Mouse (Mus musculus): ENCODE measurements around the gene Trpm7.
A peak's percentile ranks its signal among the peaks of the same experiment; 100 is the strongest.
"Not testable (repeated sequence)": the region's sequence is repeated elsewhere in the genome, so short reads cannot be mapped to it uniquely, and the experiment has no call there.

The Trpm7 gene

DNA sequence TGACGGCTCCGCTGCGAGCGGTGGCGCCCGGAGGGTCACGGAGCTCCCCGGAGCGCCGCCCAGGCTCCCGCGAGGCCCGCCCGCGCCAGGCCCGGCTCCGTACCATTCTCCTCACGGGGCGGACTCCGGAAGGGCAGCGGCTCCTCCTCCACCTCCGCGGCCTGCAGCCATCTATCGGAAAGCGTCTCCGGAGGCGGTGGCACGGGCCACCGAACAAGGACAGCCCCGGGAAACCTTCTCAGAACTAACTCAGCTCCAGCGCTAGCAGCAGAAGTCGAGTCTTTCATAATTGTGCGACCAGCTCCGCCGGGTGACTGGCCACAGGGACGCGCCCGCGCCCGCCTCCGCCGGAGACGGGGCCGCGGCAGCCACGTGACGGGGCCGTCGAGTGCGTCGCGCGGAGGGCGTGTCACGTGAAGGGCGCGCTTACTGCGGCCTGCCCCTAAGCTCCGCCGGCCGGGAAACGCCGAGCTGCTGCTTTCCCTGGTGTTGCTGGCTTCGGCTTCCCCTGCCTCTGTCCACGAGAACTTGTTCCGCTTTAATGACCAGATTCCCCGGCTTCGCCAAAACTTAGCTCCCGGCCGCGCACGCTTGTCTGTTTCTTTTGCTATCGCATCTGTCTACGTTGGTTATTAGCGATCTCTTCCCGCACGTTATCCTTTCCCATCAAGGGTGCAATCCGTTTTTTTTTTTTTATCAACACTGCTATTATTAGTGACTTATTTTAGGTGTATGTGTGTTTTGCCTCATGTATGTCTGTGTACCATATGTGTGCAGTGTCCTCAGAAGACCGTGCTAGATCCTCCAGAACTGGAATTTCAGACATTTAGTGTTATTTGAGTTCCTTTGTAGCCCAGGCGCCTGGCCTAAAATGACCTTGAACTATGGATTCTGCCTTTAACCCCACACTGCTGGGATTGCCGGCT is at the start of gene Trpm7:
Gene Trpm7 (minus strand): TSS at position 360 of the 926 bp plus-strand sequence.
- peak; percentile 94 for DNase-seq (ENCODE audit: low spot score)

DNA sequence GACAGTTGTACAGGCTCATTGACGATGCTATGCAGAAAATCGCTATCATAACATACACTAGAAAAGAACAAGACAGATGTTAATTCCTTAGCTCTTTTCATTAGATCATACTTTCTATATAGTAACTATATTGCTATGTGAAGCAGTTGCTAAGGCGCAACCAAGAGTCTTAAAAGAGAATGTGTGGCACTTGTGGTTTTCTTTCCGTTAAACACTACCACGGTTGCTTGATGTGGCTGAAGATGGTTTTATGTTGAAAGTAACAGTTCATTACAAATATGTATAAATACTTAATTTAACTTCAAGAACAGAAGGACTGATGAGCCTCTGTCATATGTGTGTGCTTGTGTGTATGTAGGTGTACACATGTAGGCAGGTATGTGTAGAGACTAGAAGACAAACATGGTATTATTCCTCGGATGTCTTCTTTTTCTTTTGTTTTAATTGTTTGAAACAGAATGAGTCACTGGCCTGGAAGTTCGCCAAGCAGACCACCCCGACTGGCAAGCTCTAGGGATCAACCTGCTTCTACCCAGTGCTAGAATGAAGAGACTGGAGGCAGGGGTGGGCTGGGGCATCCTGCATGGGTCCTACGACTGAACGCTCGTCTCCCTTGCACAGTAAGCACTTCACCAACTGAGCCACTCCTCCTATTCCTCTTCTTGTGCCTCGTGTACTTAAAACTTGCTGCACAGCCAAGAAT is 44.5 kb upstream of the Trpm7 start:
- DNase-seq (ENCODE audit: low spot score): no peak

DNA sequence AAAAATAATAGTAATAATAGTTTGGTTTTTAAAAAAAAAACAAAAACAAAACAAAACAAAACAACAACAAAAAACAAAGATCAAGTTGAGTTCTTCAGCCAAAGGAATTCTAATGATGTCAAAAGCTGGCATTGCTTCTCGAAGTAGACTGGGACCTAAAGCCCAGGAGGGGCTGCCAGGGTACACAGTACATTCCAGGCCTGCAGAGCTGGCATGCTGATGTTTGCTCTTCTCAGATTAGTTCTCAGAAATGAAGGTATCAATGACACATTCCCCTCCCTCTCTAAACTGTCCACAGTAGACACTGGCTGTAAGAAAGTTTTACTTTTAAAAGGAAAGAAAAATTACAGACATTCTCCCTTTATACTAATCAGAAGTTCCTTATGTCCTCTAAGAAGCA is 40.2 kb upstream of the Trpm7 start:
- DNase-seq (ENCODE audit: low spot score): no peak

DNA sequence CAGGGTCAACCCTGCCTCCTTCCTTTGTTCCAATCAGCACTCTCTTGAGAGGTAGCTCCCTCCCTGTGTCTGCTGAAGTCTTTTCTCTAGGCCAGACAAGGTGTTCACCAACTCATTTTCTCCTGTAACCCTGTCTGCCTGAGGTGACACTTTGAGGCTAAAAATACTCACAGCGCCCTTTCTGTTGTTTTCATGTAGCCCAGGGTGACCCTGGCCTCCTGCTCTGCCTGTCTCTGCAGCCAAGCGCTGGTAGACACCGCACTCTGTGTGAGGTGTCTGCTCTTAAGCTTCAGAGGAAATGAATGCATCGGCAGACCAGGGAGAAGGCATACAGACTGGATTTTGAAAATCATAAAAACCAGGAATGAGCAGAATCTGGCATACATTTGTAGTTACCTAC is 38.1 kb upstream of the Trpm7 start:
- no peak for DNase-seq (ENCODE audit: low spot score)

DNA sequence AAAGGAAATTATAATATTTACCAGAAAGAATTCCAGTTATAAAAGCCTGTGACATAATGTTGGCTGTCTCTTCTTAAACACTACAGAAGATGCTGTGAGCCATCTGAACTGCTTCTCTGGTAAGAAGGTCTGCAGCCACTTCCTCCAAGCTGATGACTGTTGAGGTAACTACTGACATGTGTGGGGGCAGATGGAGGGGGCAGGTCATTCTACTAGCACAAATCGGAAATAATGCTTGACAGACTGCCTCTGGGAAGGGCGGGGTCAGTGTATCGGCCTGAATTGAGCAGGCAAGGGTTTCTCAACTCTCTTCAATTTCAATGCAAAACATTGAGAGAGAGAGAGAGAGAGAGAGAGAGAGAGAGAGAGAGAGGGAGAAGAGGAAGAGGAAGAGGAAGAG is 28.1 kb upstream of the Trpm7 start:
- DNase-seq (ENCODE audit: low spot score): no peak

DNA sequence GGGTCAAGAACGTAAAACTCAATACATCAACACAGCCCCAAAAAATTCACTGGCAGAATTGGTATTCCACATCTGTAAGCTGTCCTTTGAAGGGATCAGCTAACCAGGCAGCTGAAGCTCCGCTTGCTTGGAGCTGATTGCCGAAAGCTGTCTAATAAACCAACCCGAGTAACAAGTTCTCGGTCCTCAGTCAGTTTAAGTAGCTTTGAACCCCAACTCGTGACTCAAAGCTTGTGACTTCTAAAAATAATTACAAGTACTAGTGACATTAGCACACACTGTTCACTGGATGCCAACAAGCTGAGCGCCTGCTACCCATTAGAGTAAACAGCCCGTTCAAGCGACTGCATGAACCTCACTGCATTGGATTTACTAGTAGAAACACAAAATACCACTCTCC is 21.5 kb upstream of the Trpm7 start:
- no peak for DNase-seq (ENCODE audit: low spot score)

DNA sequence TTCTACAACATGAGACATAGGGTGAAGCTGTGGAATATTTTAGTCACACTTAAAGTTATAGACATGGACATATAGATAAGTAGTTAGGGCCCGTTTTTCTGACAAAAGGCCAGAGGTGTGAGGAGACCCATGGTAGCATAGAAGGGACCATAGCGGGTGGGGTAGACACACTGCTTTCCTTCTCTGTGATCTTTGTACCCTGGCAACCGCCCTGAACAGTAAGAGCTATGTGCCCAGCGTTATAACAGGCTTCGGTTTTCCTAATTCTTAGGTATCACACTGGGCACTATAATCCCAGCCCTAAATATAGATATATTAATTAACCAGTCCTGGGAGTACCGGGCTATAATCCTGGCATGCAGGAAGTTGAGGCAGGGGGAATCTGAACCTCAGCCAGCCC is 20.9 kb upstream of the Trpm7 start:
- no peak for DNase-seq (ENCODE audit: low spot score)

DNA sequence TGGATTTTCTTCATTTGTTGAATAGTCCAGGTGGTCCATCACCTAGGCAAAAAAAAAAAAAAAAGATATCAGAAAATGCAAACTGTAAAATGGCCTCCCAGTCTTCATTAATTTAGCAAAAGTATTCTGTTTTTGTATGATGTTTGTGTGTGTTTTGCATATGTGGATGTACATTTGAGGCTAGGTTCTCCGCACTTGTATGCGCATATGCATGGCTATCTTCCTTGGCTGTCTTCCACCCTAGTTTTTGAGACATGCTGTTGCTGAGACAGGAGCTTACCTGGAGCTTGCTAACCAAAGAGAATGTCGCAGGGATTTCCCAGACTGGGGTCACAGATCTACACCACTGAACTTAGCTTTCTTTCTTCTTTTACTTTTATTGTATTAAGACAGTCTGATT is 18.2 kb upstream of the Trpm7 start:
- no peak for DNase-seq (ENCODE audit: low spot score)

DNA sequence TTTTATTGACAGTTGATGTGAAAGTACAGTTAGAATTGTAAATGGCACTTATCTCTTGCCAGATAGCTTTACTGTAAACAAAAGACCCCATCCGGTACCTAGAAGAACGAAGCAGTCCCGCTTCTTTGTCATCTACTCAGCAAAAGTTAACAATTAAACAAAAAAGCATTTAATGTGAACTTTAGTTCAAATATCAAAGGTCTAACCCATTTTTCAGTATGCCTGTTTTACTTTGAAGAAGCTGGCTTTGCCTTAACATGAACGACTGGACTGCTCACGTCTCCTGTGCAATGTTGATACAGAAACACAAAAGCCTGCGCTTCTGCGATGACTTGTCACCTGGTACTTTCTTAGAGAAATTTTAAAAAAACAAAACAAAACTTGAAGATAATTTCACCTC is 16.3 kb upstream of the Trpm7 start:
- DNase-seq (ENCODE audit: low spot score): no peak

DNA sequence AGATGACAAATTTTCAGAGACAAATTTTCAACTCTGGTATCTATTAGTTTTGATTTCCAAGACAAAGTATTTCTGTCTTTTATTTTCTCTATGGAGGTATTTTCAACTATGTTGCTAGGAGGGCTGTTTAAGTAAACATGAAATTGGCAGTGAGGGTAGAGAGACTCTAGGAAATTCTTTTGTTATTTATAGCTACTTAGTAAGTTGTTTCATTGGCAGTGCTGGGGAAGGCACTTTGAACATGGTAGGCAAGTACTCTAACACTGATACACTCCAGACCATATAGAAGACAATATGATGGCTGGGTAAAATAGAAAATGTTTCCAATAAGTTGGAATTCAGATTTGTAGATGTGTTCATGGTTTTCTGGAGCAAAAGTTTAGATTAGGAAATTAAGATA is 15.7 kb upstream of the Trpm7 start:
- DNase-seq (ENCODE audit: low spot score): no peak

DNA sequence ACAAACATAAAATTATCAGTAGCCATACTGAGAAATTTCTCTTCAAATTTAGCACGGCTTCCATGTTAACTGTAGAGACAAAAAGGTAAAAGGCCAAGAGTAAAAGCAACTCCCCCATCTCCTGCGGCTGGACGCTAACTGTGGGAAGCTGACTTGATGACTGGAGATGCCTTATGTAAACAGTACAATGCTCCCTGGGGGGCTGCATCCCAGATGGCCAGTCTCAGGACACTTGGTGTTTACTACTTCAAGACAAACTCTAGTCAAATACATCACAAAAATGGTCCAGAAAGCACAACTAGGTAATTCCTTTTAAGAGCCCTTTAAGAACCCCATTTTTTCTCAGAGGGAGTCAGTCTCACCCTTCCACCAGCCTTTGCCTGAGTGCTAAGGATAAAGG is 11.1 kb upstream of the Trpm7 start:
- no peak for DNase-seq (ENCODE audit: low spot score)

DNA sequence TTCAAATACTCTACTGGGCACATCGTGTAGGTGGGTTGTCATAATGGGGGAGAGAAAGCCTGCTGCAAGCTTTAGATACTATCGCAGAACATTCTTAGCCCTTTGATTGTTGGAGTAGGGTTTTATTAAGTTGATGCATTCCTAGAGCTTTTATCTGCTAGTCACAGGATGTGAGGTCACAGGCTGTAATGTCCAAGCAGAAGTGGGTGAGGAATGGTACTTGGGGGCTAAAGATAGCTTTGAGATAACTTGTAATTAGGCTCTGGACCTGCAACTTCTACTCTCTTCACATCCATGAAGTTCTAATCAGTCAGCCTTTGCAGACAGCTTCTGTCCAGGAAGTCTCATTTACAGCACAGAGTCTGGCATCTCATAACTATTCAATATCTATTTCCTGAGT is 9.8 kb upstream of the Trpm7 start:
- no peak for DNase-seq (ENCODE audit: low spot score)

DNA sequence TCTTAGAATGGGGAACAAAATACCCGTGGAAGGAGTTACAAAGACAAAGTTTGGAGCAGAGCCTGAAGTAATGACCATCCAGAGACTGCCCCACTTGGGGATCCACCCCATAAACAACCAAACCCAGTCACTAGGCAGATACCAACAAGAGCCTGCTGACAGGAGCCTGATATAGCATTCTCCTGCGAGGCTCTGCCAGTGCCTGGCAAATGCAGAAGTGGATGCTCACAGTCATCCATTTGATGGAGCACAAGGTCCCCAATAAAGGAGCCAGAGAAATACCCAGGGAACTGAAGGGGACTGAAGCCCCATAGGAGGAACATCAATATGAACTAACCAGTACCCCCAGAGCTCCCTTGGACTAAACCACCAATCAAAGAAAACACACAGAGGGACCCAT is 6.7 kb upstream of the Trpm7 start:
- DNase-seq (ENCODE audit: low spot score): not testable (repeated sequence)

DNA sequence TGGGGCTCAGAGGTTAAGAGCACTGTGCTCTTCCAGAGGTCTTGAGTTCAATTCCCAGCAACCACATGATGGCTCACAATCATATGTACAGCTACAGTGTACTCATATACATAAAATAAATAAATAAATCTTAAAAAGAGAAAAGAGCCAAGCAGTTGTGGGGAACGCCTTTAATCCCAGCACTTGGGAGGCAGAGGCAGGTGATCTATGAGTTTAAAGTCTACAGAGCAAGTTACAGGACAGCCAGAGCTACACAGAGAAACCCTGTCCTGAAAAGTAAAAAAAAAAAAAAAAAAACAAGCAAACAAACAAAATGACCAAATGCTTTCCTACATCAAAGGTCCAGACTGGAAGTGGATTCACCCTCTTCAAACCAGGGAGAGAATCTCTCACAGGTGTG is 2.0 kb upstream of the Trpm7 start:
- no peak for DNase-seq (ENCODE audit: low spot score)

DNA sequence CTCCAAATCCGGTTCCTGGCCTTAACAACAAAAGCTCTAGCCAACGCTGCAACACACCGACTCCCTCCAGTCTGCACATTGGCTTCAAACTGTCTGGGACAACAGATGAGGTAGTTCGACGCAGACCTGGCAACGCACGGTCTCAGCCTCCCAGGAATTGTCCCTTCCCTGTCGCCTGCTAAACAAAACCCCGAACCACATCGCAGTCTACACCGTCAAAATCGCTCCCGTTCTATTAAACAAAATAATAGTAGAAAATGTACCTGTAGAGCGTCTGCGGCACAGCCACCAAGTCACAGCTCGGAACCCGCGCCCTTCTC is 554 bp downstream of the Trpm7 start:
- DNase-seq (ENCODE audit: low spot score): peak; percentile 15

DNA sequence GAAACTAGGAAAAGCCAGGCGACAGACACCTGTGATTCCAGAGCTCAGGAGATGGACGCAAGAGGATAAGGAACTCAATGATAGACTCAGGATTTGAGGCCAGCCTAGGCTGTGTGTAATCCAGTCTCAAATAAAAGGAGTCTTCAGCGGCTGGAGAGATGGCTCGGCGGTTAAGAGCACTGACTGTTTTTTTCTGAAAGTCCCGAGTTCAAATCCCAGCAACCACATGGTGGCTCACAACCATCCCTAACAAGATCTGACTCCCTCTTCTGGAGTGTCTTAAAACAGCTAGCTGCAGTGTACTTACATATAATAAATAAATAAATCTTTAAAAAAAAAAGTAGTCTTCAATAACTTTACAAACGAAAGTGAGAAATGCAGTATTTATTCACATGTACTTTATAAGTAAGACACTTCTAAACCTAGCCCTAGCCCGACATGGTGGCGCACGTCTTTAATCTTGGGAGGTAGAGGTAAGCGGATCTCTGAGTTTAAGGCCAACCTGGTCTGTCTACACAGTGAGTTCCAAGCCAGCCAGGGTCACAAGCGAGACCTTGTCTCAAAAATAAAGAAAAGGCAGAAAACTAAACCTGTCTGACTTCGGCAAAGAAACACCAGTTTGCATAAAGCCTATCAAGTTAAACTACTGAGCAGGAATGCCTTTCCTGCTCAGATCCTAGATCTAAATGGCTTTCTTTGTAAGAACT is 1.1 kb downstream of the Trpm7 start:
- DNase-seq (ENCODE audit: low spot score): no peak

DNA sequence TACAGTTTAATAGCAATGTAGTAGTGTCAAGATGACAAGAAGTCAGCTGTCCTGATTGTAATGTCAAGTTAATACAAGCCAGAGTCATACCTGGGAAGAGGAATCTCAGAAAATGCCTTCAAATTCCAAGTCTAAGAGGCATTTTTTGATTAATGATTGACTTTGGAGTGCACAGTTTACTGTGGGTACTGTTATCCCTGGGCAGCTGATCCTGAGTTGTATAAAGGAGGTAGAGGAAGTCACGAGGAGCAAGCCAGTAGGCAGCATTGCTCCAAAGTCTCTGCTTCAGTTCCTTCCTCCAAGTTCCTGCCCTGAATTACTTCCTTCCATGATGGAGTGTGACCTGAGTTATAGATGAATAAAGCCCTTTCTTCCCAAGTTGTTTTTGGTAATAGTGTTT is 9.7 kb downstream of the Trpm7 start:
- no peak for DNase-seq (ENCODE audit: low spot score)

DNA sequence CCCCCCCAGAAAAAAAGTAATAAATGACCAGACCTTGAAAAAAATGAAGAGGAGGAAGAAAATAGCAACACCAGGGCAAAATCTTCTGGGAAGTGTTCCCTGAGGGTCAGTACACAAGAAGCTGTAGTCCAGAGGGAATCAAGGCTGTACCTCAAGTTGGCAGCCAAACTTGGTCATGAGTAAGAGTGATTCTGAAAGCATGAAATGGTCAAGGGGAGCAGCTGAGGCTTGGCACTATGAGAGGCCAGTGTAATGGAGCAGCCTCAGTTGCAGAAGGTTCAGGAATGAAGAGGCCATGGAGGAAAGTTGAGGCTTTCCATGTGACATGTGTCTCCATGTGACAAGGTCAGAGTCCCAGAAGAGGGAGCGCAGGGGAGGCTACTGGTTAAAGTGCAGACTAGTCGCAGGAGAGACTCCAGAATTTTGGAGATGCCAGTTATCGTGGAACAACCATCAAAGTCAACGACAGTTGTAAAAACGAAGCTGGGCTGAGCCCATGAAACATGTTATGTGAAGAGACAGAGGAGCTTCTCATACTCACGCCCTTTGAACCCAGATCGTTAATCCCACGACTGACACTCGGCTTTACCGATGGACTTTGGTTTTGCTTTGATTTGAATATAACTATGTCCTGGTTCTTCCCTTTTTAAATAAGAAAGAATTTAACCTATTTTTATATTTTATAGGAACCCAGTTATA is 10.4 kb downstream of the Trpm7 start:
- DNase-seq (ENCODE audit: low spot score): no peak

DNA sequence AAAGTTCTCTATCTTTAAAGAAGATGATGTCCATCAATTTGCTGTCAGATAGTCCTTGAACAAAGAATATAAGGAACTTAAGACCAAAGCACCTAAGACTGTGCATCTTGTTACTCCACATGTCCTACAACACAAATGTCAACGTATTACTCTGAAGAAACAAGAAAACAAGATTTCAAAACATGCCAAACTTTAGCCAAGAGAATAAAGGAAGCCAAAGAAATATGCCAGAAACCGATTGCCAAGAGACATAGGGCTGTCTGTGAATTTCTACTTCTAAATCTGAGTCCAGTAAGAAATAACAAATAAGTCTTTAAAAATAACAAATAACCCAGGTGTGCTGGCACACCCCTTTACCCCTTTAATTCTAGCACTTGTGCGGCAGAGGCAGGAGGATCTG is 11.0 kb downstream of the Trpm7 start:
- no peak for DNase-seq (ENCODE audit: low spot score)

DNA sequence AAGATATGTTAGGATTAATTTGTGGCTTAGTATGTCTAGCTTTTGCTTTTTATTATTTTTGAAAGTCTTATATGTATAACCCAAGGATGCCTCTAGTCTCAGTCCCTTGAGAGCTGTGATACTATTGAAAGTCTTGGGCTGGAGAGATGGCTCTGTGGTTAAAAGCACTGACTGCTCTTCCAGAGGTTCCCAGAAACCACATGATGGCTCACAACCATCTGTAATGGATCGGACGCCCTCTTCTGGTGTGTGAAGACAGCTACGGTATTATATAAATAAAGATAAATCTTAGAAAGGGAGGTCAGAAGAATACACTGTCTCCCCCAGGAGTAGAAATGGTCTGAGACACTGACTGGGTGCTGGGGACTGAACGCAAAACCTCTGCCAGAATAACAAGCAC is 31.3 kb downstream of the Trpm7 start:
- DNase-seq (ENCODE audit: low spot score): no peak

DNA sequence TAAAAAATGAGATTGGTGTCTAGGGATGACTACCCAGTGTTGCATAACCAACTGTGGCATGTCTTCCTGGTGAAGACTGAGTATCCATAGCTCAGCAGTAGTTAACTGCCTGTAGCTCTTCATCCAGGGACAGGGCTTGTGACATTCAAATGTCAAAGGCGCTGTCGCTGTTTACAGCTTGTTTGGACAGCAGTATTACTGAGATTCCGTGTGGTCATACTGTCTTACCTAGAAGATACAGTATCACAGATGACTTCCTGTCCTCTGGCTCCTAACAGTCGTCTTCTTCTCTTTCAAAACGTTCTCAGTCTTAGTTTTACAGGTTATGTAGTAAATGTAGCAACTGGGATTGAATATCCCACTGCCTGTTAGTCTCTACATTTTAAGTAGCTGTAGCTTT is 37.2 kb downstream of the Trpm7 start:
- no peak for DNase-seq (ENCODE audit: low spot score)

DNA sequence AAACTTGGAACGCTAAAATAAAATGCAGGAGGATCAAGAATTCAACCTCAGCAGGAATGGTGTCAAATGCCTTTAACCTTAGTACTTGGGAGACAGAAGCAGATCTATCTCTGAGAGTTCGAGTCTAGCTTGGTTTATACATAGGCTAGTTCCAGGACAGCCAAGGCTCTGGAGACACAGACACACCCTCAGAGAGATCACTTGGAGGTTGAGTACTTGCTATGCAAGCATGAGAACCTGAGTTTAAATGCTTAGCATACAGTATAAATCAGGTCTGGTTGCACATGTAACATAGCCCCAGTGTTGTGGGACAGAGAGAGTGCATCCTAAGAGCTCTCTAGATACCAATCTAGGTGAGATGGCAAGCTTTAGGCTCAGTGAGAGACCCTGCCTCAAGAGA is 58.6 kb downstream of the Trpm7 start:
- no peak for DNase-seq (ENCODE audit: low spot score)
